Mouse (Mus musculus): ENCODE data around the gene Sspo. TPM values are rescaled to one million over a fixed set of nuclear protein-coding genes. Genes with fewer than 3 reads are reported as not detected.
A peak's percentile ranks its signal among the peaks of the same experiment; 100 is the strongest.

The Sspo gene
- polyA plus RNA-seq, 1 experiment = 2.5 TPM

DNA sequence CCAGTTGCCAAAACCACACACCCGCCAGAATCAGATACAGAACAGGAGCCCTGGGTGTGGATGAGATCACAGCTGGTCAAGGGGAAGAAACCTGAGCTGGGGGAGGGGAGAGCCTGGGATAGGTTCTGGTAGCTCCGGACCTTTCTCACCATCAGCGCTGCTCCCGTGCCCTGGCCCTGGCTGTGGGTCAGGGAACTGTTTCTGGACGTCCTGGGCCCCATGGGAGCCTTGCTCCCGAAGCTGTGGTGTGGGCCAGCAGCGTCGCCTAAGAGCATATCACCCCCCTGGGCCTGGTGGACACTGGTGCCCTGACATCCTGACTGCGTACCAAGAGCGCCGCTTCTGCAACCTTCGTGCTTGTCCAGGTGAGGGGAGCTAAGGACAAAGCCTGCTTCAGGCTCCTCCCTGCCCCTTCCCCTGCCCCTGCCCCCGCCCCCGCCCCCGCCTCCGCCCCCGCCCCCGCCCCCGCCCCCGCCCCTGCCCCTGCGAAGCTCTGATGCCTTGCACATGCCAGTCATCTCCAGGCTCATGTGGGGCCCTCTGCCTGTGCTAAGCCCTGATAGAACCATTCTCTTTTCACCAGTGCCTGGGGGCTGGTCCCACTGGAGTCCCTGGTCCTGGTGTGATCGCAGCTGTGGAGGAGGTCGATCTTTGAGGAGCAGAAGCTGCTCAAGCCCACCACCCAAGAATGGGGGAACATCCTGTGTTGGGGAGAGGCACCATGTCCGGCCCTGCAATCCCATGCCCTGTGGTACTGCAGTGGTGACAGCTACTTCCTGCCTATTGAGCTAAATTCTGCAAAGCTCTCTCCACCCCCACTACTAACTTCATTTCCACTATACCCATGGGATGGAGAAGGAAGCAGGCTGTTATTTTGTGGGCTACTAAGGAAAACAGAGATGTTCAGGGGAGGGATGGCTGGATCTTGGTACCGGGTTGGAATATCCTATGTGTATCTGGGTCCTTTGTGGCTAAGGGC, 40.0 kb downstream of the Sspo start:
- TF ChIP-seq MYOD1 (IDR thresholded peaks at IDR 0.05; ENCODE audit: control insufficient read depth in 1 of 3, insufficient read length in 2 of 3, low read depth in 2 of 3) (no peak), SRF (IDR thresholded peaks at IDR 0.05; ENCODE audit: control insufficient read depth, insufficient read length, low read depth) (no peak), MAX (IDR thresholded peaks at IDR 0.05; ENCODE audit: low read depth) (no peak), CEBPB (IDR thresholded peaks at IDR 0.05; ENCODE audit: insufficient read depth, poor library complexity, severe bottlenecking) (no peak), POLR2AphosphoS2 (IDR thresholded peaks at IDR 0.05; ENCODE audit: insufficient read length, low read depth) (no peak), TCF12 (IDR thresholded peaks at IDR 0.05; ENCODE audit: insufficient read depth, poor library complexity, severe bottlenecking) (no peak), MYOG (IDR thresholded peaks at IDR 0.05; ENCODE audit: control insufficient read depth in 1 of 3, insufficient read depth in 1 of 3, insufficient read length in 2 of 3, low read depth in 2 of 3) (peak in 1 of 3 experiments; percentile 3), TCF3 (IDR thresholded peaks at IDR 0.05; ENCODE audit: insufficient read length, low read depth) (no peak), REST (IDR thresholded peaks at IDR 0.05; ENCODE audit: insufficient read depth, insufficient read length) (no peak)
- Histone ChIP-seq H3K27me3 (ENCODE audit: control insufficient read depth, insufficient read depth, insufficient read length) (peaks cover 5% of the 10 kb centered on the region), H3K36me3 (ENCODE audit: control insufficient read depth, insufficient read depth) (no peaks in the 10 kb centered on the region), H3K4me2 (ENCODE audit: low read depth) (no peak overlapping the region), H3ac (ENCODE audit: control insufficient read depth, insufficient read length) (no peak overlapping the region), H3K79me2 (ENCODE audit: control insufficient read depth, insufficient read depth) (no peaks in the 10 kb centered on the region), H3K4me3 (no peak overlapping the region)

DNA sequence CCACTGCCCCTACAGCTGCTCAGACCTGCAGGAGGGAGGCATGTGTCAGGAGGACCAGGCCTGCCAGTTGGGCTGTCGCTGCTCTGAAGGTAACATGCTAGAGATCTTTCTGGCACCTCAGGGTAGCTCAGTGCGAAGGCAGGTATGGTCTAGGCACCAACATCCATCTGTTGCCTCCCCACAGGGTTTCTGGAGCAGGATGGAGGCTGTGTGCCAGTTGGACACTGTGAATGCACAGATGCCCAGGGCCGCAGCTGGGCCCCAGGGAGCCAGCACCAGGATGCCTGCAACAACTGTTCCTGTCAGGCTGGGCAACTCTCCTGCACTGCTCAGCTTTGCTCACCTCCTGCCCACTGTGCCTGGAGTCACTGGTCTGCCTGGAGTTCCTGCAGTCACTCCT, 41.7 kb downstream of the Sspo start:
- TF ChIP-seq MYOG (IDR thresholded peaks at IDR 0.05; ENCODE audit: control insufficient read depth in 1 of 3, insufficient read depth in 1 of 3, insufficient read length in 2 of 3, low read depth in 2 of 3) (peak in 2 of 3 experiments; percentile 17 to 44), POLR2AphosphoS2 (IDR thresholded peaks at IDR 0.05; ENCODE audit: insufficient read length, low read depth) (no peak), MAX (IDR thresholded peaks at IDR 0.05; ENCODE audit: low read depth) (no peak), USF1 (IDR thresholded peaks at IDR 0.05; ENCODE audit: low read depth) (no peak), E2F4 (IDR thresholded peaks at IDR 0.05; ENCODE audit: insufficient read depth) (no peak), REST (IDR thresholded peaks at IDR 0.05; ENCODE audit: insufficient read depth, insufficient read length) (no peak)
- Histone ChIP-seq H3K4me3 (no peak overlapping the region), H3K36me3 (ENCODE audit: control insufficient read depth, insufficient read depth) (no peaks in the 10 kb centered on the region), H3ac (ENCODE audit: control insufficient read depth, insufficient read length) (no peak overlapping the region), H3K27me3 (ENCODE audit: control insufficient read depth, insufficient read depth, insufficient read length) (peaks cover 5% of the 10 kb centered on the region), H3K4me2 (ENCODE audit: low read depth) (no peak overlapping the region), H3K79me2 (ENCODE audit: control insufficient read depth, insufficient read depth) (no peaks in the 10 kb centered on the region)

DNA sequence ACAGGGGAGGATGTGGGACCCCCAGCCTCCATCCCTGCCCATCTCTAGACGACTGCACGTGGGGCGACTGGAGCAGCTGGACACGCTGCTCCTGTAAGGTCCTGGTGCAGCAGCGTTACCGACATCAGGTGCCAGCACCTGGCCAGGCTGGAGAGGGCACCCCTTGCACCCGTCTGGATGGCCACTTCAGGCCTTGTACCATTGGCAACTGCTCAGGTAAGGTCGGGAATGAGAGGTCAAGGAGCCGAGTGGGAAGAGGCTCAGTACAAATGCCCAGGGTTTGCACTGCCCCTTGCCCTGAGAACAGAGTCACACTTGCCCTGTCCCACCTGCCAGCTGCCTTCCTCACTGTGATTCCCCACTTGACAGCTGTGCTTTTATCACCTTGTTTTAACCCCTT, 43.3 kb downstream of the Sspo start:
- H3K4me3 ChIP-seq = no peak overlapping the region
- no peak overlapping the region for H3K4me2 ChIP-seq (ENCODE audit: low read depth)
- H3K36me3 ChIP-seq (ENCODE audit: control insufficient read depth, insufficient read depth) = no peaks in the 10 kb centered on the region
- no peak overlapping the region for H3ac ChIP-seq (ENCODE audit: control insufficient read depth, insufficient read length)
- no peak for TF ChIP-seq USF1 (IDR thresholded peaks at IDR 0.05; ENCODE audit: low read depth)
- H3K79me2 ChIP-seq (ENCODE audit: control insufficient read depth, insufficient read depth) = no peaks in the 10 kb centered on the region
- no peaks in the 10 kb centered on the region for H3K27me3 ChIP-seq (ENCODE audit: control insufficient read depth, insufficient read depth, insufficient read length)

DNA sequence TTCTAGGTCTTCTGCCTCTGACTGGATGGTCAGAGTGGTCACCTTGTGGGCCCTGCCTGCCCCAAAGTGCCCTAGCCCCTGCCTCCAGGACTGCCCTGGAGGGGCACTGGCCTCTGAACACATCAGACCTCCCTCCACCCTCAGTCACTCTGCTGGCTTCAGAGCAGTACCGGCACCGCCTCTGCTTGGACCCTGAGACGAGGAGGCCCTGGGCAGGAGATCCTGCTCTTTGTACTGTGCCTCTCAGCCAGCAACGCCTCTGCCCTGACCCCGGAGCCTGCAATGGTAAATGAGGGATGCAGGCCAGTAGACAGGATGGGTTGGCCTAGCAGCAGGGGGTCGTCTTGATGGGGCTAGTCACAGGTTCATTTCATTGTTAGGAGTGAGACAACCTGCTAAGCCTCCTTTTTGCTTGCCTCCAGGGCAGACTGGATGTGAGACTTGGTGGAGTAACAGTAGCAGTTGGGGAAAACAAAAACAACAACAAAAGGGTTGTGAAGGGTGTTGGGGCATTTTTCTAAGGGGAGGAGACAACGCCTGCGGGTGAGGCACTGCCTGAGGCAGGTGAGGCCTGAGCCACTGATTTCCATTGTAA, 45.2 kb downstream of the Sspo start:
- Histone ChIP-seq H3K36me3 (ENCODE audit: control insufficient read depth, insufficient read depth) (no peaks in the 10 kb centered on the region), H3K27me3 (ENCODE audit: control insufficient read depth, insufficient read depth, insufficient read length) (no peaks in the 10 kb centered on the region), H3K79me2 (ENCODE audit: control insufficient read depth, insufficient read depth) (no peaks in the 10 kb centered on the region), H3ac (ENCODE audit: control insufficient read depth, insufficient read length) (no peak overlapping the region), H3K4me2 (ENCODE audit: low read depth) (no peak overlapping the region), H3K4me3 (no peak overlapping the region)
- TF ChIP-seq E2F4 (IDR thresholded peaks at IDR 0.05; ENCODE audit: insufficient read depth) (no peak), MAX (IDR thresholded peaks at IDR 0.05; ENCODE audit: low read depth) (no peak), MYOG (IDR thresholded peaks at IDR 0.05; ENCODE audit: control insufficient read depth in 1 of 3, insufficient read depth in 1 of 3, insufficient read length in 2 of 3, low read depth in 2 of 3) (no peak), TCF12 (IDR thresholded peaks at IDR 0.05; ENCODE audit: insufficient read depth, poor library complexity, severe bottlenecking) (no peak), POLR2AphosphoS2 (IDR thresholded peaks at IDR 0.05; ENCODE audit: insufficient read length, low read depth) (no peak), CEBPB (IDR thresholded peaks at IDR 0.05; ENCODE audit: insufficient read depth, poor library complexity, severe bottlenecking) (no peak), USF1 (IDR thresholded peaks at IDR 0.05; ENCODE audit: low read depth) (no peak), MYOD1 (IDR thresholded peaks at IDR 0.05; ENCODE audit: control insufficient read depth in 1 of 3, insufficient read length in 2 of 3, low read depth in 2 of 3) (no peak), REST (IDR thresholded peaks at IDR 0.05; ENCODE audit: insufficient read depth, insufficient read length) (no peak), TCF3 (IDR thresholded peaks at IDR 0.05; ENCODE audit: insufficient read length, low read depth) (no peak), POLR2A (IDR thresholded peaks at IDR 0.05; ENCODE audit: insufficient read length, low read depth) (no peak)

DNA sequence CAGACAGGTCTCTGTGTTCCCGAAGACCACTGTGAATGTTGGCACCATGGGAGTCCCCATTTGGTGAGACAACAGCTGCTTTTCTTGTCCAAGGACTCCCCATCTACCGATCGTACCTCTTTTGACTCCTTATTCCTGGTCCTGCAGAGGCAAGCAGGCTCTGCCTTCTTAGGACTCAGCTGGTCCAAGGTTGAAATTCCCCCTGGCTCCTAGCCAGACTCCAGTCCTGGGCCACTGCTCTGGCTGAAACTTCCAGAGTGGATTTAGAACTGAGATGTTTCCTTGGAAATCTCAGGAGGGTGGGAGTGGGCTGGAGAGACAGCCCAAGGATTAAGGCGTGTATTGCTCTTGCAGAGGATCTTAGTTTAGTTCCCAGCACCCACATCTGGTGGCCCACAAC, 49.5 kb downstream of the Sspo start:
- TF ChIP-seq USF1 (IDR thresholded peaks at IDR 0.05; ENCODE audit: low read depth) (no peak), CEBPB (IDR thresholded peaks at IDR 0.05; ENCODE audit: insufficient read depth, poor library complexity, severe bottlenecking) (no peak), MYOG (IDR thresholded peaks at IDR 0.05; ENCODE audit: control insufficient read depth in 1 of 3, insufficient read depth in 1 of 3, insufficient read length in 2 of 3, low read depth in 2 of 3) (no peak), POLR2A (IDR thresholded peaks at IDR 0.05; ENCODE audit: insufficient read length, low read depth) (no peak)
- H3K4me3 ChIP-seq = no peak overlapping the region
- no peaks in the 10 kb centered on the region for H3K36me3 ChIP-seq (ENCODE audit: control insufficient read depth, insufficient read depth)
- no peak overlapping the region for H3ac ChIP-seq (ENCODE audit: control insufficient read depth, insufficient read length)
- no peak overlapping the region for H3K4me2 ChIP-seq (ENCODE audit: low read depth)
- no peaks in the 10 kb centered on the region for H3K27me3 ChIP-seq (ENCODE audit: control insufficient read depth, insufficient read depth, insufficient read length)
- no peaks in the 10 kb centered on the region for H3K79me2 ChIP-seq (ENCODE audit: control insufficient read depth, insufficient read depth)
